Mouse (Mus musculus) thymus, adult 2 months (tissue): ENCODE measurements around the gene Elmod1. TPM values are rescaled to one million over a fixed set of nuclear protein-coding genes. Genes with fewer than 3 reads are reported as not detected.

Experiments used
- DNase-seq: peaks from one replicate; pipeline ENCODE4 v3.0.0; 2021
- H3K27ac ChIP-seq: fragments of 200-500 bp; 2 replicates; pipeline ENCODE4 v1.5.1; 2012; ENCODE audit warnings: low read length, control low read depth; ENCODE audit not compliant: control insufficient read depth, insufficient read depth
- H3K27me3 ChIP-seq: fragments of 200-500 bp; 2 replicates; pipeline ENCODE4 v1.6.1; 2012; ENCODE audit warnings: mild to moderate bottlenecking, low read length, moderate library complexity, mixed read lengths; ENCODE audit not compliant: control insufficient read depth, insufficient read depth
- H3K36me3 ChIP-seq: fragments of 200-500 bp; 2 replicates; pipeline ENCODE4 v1.6.1; 2012; ENCODE audit warnings: mild to moderate bottlenecking, low read length, moderate library complexity; ENCODE audit not compliant: control insufficient read depth, insufficient read depth
- H3K4me1 ChIP-seq: fragments of 200-500 bp; replicated peaks from 2 replicates; pipeline ENCODE4 v1.6.1; 2012; ENCODE audit warnings: low read length; ENCODE audit not compliant: control insufficient read depth, insufficient read depth
- H3K4me3 ChIP-seq: fragments of 200-500 bp; 2 replicates; pipeline ENCODE4 v1.5.1; 2012; ENCODE audit warnings: mild to moderate bottlenecking, low read length, control low read depth, moderate library complexity; ENCODE audit not compliant: control insufficient read depth, insufficient read depth
- CTCF ChIP-seq: fragments of 200-500 bp; IDR thresholded peaks from 2 replicates; pipeline ENCODE4 v1.5.1; 2012; ENCODE audit warnings: mild to moderate bottlenecking, control low read depth, low read length, moderate library complexity, borderline replicate concordance; ENCODE audit not compliant: control insufficient read depth, poor library complexity, insufficient read depth; ENCODE audit errors: extremely low read depth
- POLR2A ChIP-seq: fragments of 200-500 bp; IDR thresholded peaks from 2 replicates; pipeline ENCODE4 v1.6.1; 2012; ENCODE audit warnings: mild to moderate bottlenecking, low read length, control low read depth, moderate library complexity; ENCODE audit not compliant: control insufficient read depth, poor library complexity, insufficient read depth; ENCODE audit errors: extremely low read depth
- WGBS: fragments of 180-500 bp; shearing (Covaris S2); methylation state at CpG from one replicate; pipeline ENCODE4 v1.1.7; 2018; 5-methylcytosine and 5-hydroxymethylcytosine counted together
- polyA plus RNA-seq: library from polyadenylated mRNA; depleted of rRNA; stranded (reverse); fragments of >200 nt; gene quantifications from 2 replicates; pipeline ENCODE4 v1.2.3, GENCODE M21; 2012

Elmod1 gene
- polyA plus RNA-seq, 1 experiment = 0.05 TPM

DNA sequence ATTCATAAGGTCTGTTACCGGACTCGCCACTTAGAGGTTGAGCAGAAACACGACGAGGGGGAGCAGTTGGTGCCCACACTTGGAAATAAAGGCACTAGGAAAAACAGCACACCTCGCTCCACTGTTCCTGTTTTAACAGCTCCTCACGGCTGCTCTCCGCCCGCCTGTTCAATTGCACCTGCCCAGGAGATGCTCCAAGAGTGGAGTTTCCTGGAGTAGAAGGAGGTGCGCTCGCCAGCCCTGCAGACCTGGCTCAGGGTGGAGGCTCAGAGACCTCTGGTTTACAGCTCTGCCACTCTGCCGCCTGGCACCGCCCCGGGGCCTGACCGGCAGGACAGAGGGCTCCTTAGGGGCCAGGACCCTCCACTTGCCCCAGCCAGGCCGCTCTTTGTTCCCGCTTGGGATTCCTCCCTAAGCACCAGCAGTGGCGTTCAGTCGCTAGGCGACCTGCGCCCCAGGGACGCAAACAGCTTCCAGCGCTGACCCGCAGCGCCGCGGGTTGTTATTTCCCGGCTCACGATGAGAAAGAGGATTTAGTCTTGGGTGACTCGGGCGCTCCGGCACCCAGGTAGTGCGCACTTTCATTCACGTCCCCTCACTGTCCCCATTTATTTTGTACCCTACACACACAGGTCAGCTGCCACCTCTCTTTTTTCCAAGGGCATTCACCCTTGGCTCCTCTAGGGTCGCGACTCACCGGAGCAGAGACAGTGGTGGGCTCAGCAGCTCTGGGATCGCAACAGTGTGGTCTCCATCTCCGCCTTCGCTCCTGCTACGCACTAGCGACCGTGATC lies 576 bp downstream of the Elmod1 start:
- TF ChIP-seq CTCF (no peak), POLR2A (no peak)
- no peak for DNase-seq
- Histone ChIP-seq H3K4me3 (no peak overlapping the region), H3K27ac (no peak overlapping the region), H3K4me1 (no peaks in the 10 kb centered on the region), H3K36me3 (no peaks in the 10 kb centered on the region), H3K27me3 (no peaks in the 10 kb centered on the region; the same call in 1 of the 2 replicates)
- 5% methylated on average over 42 of the region's 42 CpGs for WGBS

DNA sequence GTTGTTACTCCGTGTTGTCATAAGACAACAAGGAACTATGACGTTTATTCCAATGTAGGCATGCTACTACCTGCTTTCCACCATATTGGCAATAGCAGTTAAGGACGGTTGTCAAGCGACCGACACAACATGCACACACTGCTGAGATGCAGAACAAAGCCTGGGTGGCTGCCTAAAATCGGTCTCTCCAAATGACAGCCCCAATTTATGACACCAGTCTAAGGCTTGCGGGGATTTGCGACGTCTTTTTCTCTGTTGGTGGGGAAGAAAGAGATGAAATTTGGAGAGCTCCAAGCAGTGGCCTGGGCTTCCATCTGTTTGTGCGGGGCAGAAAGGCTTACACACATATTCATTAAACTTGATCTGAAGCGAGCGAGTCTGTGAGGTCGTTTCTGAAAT lies 1.2 kb downstream of the Elmod1 start:
- no peak for DNase-seq
- no peak overlapping the region for H3K4me3 ChIP-seq
- 31% methylated on average over 13 of the region's 13 CpGs for WGBS
- H3K36me3 ChIP-seq = no peaks in the 10 kb centered on the region
- no peaks in the 10 kb centered on the region; the same call in 1 of the 2 replicates for H3K27me3 ChIP-seq
- no peaks in the 10 kb centered on the region for H3K4me1 ChIP-seq
- no peak overlapping the region for H3K27ac ChIP-seq
- no peak for TF ChIP-seq POLR2A
- no peak for TF ChIP-seq CTCF

DNA sequence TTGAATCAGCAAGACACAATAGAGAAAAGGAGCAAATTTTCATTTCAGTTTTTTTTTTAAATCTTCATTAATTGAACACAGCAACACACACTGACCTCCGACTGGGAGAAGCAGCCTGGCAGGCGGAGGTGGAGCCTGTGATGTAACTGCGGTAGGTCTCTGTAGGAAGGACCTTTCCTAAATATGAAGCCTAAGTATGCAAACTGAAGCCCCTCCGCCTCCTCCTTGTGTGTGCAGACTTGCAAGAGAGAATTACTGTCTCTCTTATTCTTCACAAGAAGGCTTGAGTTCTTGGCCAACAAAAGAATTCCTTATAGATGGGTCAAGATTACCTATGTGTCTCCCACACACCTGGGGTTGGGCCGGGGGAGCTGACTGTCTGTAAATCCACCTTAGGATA lies 1.9 kb downstream of the Elmod1 start:
- Histone ChIP-seq H3K27ac (no peak overlapping the region), H3K4me3 (no peak overlapping the region), H3K36me3 (no peaks in the 10 kb centered on the region), H3K27me3 (no peaks in the 10 kb centered on the region; the same call in 1 of the 2 replicates), H3K4me1 (no peaks in the 10 kb centered on the region)
- 78% methylated on average over 5 of the region's 5 CpGs for WGBS
- no peak for DNase-seq
- no peak for TF ChIP-seq POLR2A
- no peak for TF ChIP-seq CTCF

DNA sequence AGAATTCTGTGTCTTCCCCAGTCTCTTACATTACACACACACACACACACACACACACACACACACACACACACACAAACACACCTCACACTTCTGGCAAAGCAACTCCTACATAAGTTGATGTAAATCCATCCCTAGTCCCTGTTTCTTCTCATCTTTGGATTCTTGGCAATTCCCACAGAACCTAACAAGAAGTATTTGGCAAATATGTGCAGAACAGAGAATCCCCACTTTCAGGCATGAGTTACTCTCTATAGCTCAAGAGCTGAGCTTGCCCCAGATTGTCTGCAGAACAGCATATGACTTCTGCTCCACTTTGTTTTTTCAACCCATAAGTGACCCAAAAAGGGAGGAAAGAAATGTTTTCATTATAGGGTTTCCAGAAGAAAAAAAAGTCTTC lies 2.7 kb downstream of the Elmod1 start:
- no peaks in the 10 kb centered on the region for H3K4me1 ChIP-seq
- DNase-seq = no peak
- H3K27ac ChIP-seq = no peak overlapping the region
- no peaks in the 10 kb centered on the region; the same call in 1 of the 2 replicates for H3K27me3 ChIP-seq
- no peaks in the 10 kb centered on the region for H3K36me3 ChIP-seq
- TF ChIP-seq POLR2A = no peak
- no peak for TF ChIP-seq CTCF
- no peak overlapping the region for H3K4me3 ChIP-seq

DNA sequence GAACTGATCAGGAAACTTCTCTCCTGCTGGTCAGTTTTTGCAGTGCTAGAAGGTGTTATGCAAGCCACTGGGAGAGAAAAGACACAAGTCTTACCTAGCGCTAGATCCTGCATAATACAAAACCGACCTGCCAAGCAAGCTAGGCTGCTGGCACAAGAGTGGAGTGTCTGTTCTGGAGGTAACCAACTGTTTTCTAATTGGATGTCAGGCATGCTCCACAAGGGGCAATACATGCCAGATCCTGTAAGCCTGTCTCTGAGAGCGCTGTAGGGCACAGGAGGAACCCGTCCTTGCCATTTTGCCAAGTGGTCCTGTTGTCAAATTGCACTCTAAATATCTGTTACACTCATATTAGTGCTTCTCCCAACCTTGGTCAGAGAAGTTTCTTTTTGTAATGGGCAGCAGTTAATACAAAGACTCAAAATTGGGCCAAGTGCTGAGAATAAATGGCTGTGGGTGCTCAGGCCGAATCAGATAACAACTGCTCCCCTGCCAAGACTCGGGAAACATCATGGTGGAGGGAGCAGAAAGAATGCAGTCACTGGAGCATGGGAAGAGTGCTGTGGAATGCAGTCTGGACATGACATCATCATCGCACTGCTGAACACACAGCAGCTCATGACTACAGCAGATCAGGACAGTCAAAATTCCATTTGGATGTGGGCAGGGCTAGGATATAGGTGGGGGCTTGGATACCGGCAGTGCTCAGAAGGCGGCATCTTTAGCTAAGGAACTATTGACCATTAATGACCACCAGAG lies 7.3 kb downstream of the Elmod1 start:
- DNase-seq = no peak
- H3K4me1 ChIP-seq = no peaks in the 10 kb centered on the region
- H3K27ac ChIP-seq = no peak overlapping the region
- H3K27me3 ChIP-seq = no peaks in the 10 kb centered on the region
- 81% methylated on average over 9 of the region's 9 CpGs for whole genome bisulfite sequencing
- TF ChIP-seq POLR2A = no peak
- H3K36me3 ChIP-seq = no peaks in the 10 kb centered on the region
- H3K4me3 ChIP-seq = no peak overlapping the region

DNA sequence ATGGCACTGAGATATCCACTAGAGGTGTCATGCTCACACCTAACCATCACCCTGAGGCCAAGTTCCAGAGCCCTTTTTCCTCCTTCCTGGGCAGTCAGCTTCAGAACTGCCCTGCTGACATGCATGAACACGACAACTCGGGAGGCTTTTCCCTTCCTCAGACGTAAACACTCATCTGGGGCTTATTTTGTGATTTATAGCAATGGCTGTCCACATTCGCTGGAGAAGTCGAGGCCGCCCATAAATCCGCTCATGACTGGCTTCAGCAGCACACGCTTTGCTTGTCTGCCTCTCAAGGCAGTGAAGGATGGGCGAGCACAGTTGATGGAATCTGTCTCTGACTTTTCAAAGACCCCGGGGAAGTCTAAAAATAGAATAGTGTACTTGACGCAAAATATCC lies 18.1 kb downstream of the Elmod1 start:
- Histone ChIP-seq H3K36me3 (no peaks in the 10 kb centered on the region), H3K27me3 (no peaks in the 10 kb centered on the region), H3K4me1 (no peaks in the 10 kb centered on the region), H3K27ac (no peak overlapping the region), H3K4me3 (no peak overlapping the region)
- WGBS = 78% methylated on average over 11 of the region's 11 CpGs
- TF ChIP-seq POLR2A = no peak
- DNase-seq = no peak
